Mouse (Mus musculus) forebrain, postnatal 0 days (tissue): ENCODE measurements at regions not wholly inside any gene's neighbourhood (a gene's known extent, or its start where the extent isn't known, plus 50 kb on each side); places are given as distances from the start of the nearest gene placed in this dataset.
A peak's percentile ranks its signal among the peaks of the same experiment; 100 is the strongest.

ENCODE experiments used
- ATAC-seq: fragments of 200-750 bp; cut with Nextera tagmentation; 2 replicates; pipeline ENCODE4 v1.8.0; 2017; ENCODE audit warnings: mild to moderate bottlenecking, moderate library complexity
- DNase-seq: peaks from one replicate; pipeline ENCODE4 v3.0.0-alpha.2; 2015
- H3K27ac ChIP-seq: fragments of 300-500 bp; sonication (generic); 2 replicates; pipeline ENCODE4 v1.5.1; 2014; ENCODE audit warnings: low read depth, mild to moderate bottlenecking, antibody characterized with exemption, low read length, moderate library complexity, mixed read lengths
- H3K27me3 ChIP-seq: fragments of 300-500 bp; sonication (generic); 2 replicates; pipeline ENCODE4 v1.6.1; 2014; ENCODE audit warnings: mild to moderate bottlenecking, low read length, mixed read lengths; ENCODE audit not compliant: insufficient read depth
- H3K36me3 ChIP-seq: fragments of 300-500 bp; sonication (generic); 2 replicates; pipeline ENCODE4 v1.6.1; 2014; ENCODE audit warnings: mild to moderate bottlenecking, moderate library complexity; ENCODE audit not compliant: insufficient read depth
- H3K4me1 ChIP-seq: fragments of 300-500 bp; sonication (generic); 2 replicates; pipeline ENCODE4 v1.6.1; 2014; ENCODE audit warnings: antibody characterized with exemption; ENCODE audit not compliant: insufficient read depth
- H3K4me2 ChIP-seq: fragments of 300-500 bp; sonication (generic); 2 replicates; pipeline ENCODE4 v1.6.1; 2014; ENCODE audit warnings: low read depth, mild to moderate bottlenecking, moderate library complexity
- H3K4me3 ChIP-seq: fragments of 300-500 bp; sonication (generic); 2 replicates; pipeline ENCODE4 v1.5.1; 2014; ENCODE audit warnings: low read depth, low read length, mixed read lengths
- H3K9ac ChIP-seq: fragments of 300-500 bp; sonication (generic); 2 replicates; pipeline ENCODE4 v1.6.1; 2014; ENCODE audit warnings: mild to moderate bottlenecking
- H3K9me3 ChIP-seq: fragments of 300-500 bp; sonication (generic); 2 replicates; pipeline ENCODE4 v1.6.1; 2016; ENCODE audit warnings: low read length
- CTCF ChIP-seq: sonication (generic); IDR thresholded peaks from 2 replicates; pipeline ENCODE4 v1.5.1; 2016; ENCODE audit warnings: antibody characterized with exemption, control low read depth, low read depth
- WGBS: fragments of 180-500 bp; shearing (Covaris S2); extraction: QIAGEN DNeasy Blood & Tissue Kit; methylation state at CpG from one replicate; pipeline ENCODE4 v1.1.7; 2014; 5-methylcytosine and 5-hydroxymethylcytosine counted together

DNA sequence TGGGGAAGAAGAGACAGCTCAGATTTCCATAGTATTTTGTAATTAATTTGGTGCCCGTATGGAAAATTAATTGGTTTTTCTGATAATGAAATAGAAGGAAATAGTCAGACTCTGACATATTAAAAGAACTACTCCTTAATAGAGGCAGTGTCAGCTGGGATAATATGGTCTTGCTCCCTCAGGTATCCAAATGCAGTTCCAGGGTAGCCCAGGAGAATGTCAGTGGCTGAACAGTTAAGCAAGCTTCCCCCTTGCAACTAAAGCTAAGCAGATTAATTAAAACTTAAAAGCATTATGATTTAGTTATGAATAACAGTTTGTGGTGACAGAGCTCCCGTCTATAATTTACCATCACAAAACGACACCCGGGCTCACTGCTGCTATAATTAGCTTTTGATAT, 407.0 kb downstream of the Tfap2b start:
- H3K27ac ChIP-seq: no peak overlapping the region
- H3K36me3 ChIP-seq: no peaks in the 10 kb centered on the region
- no peaks in the 10 kb centered on the region for H3K27me3 ChIP-seq
- no peaks in the 10 kb centered on the region for H3K4me1 ChIP-seq
- no peaks in the 10 kb centered on the region for H3K9me3 ChIP-seq
- no peak for DNase-seq
- no peak for TF ChIP-seq CTCF
- WGBS: 56% methylated on average over 4 of the region's 4 CpGs
- no peak overlapping the region for H3K9ac ChIP-seq
- no peak overlapping the region for H3K4me2 ChIP-seq
- H3K4me3 ChIP-seq: no peak overlapping the region
- ATAC-seq: no peak

DNA sequence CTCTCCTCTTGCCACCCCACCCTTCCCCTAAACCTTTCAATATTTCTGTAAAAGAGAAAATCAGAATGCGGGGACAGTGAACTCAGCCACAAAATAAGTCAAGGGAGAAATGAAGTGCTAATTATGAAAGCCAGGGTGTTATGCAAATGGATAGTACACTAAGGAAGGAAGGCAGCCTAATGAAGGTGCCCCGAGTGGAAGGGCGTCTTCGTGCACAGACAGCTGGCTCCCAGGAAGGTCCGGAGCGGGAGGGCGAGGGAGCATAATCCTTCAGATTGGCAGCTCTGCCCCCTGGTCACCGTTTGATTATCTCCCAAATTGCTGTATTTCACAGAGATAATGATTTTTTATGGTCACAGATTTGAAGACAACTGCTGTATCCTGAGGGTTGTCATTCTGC, 430.4 kb downstream of the Tfap2b start:
- WGBS: 54% methylated on average over 8 of the region's 8 CpGs
- Histone ChIP-seq H3K4me1 (no peaks in the 10 kb centered on the region), H3K4me3 (no peak overlapping the region), H3K4me2 (no peak overlapping the region), H3K27ac (no peak overlapping the region), H3K9me3 (no peaks in the 10 kb centered on the region), H3K9ac (no peak overlapping the region), H3K27me3 (no peaks in the 10 kb centered on the region), H3K36me3 (no peaks in the 10 kb centered on the region)
- no peak for DNase-seq
- no peak for ATAC-seq
- no peak for TF ChIP-seq CTCF

DNA sequence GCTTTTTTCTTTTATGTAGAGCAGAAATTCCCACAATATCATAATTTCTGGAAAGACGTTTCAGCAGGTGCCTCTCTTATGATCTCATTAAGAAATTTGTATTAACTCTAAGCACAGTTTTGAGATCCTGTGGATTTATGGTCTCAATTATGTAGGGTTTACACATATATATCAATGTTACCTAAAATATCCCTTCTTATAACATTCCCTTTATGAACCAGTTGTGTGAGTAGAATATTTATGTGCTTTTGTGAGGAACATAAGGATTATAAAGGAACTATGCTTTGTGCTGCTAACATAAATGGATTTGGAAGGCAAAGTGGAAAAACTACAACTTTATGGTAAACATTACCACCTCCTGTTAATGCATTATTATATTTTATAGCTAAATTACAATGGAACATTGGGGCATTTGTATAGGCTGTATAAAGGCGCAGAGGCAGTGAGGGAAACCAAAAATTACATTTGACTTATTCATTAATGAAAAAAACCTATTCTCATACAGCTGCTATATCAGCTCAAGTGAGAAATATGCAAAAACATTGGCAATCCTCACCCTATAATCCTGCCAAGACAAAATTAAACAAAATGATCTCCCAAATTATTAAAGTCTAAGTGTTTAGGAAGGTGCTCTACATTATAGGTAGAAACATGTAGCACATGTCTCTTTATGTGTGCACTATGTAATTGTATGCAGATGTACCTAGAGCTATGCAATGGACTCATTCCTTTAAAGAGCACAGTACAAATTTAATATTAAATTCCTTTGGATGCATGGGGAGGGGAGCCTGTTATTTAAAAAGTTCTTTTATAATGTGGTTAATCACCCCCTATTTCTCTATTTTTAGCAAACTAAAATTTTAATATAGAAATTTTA, 439.2 kb downstream of the Tfap2b start:
- Histone ChIP-seq H3K4me2 (no peak overlapping the region), H3K4me1 (no peaks in the 10 kb centered on the region), H3K9ac (no peak overlapping the region), H3K27ac (no peak overlapping the region), H3K27me3 (no peaks in the 10 kb centered on the region), H3K4me3 (no peak overlapping the region), H3K36me3 (no peaks in the 10 kb centered on the region), H3K9me3 (no peaks in the 10 kb centered on the region)
- no peak for TF ChIP-seq CTCF
- WGBS: 80% methylated on average over 2 of the region's 2 CpGs
- ATAC-seq (no peak), DNase-seq (no peak)

DNA sequence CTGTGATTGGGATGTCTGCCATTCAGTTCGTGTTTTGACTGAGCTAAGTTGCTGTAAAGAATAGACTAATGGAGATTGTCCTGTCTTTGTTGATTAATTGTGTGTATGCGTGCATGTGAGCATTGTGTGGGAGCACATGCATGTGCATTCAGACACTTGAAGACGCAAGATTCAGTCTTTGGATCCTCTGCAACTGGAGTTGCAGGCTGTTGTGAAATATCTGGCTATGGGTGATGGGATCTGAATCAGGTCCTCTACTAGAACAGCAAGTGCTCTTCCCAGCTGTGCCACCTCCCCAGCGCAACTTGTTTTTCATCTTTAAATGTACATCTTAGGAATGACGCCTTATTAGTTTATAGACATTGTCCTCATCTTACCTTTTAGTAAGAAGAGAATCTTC, 453.4 kb downstream of the Tfap2b start:
- no peak overlapping the region for H3K9ac ChIP-seq
- H3K4me2 ChIP-seq: no peak overlapping the region
- ATAC-seq: no peak
- H3K36me3 ChIP-seq: no peaks in the 10 kb centered on the region
- no peak overlapping the region for H3K4me3 ChIP-seq
- no peaks in the 10 kb centered on the region for H3K4me1 ChIP-seq
- no peak overlapping the region for H3K27ac ChIP-seq
- no peaks in the 10 kb centered on the region for H3K27me3 ChIP-seq
- 91% methylated on average over 5 of the region's 5 CpGs for WGBS
- no peaks in the 10 kb centered on the region for H3K9me3 ChIP-seq
- no peak for DNase-seq
- TF ChIP-seq CTCF: no peak

DNA sequence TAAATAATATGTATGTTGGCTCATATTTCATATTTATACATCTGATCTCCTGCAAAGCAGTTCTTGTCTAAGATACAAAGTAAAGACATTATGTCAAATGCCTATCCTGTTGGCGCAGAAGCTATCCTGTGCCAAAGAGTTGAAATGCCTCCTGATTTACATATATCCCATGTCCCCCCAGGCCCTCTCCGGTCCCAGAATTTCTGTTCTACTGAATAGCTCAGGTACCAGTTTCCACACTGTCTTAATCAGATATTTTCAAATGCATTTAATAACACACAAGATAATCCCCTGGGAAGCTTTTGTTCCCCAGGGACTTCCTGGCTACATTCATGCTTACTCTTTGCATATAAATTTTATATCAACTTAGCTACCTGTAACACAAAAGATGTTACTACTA, 454.1 kb downstream of the Tfap2b start:
- Histone ChIP-seq H3K9ac (no peak overlapping the region), H3K4me3 (no peak overlapping the region), H3K4me1 (no peaks in the 10 kb centered on the region), H3K36me3 (no peaks in the 10 kb centered on the region), H3K27ac (no peak overlapping the region), H3K27me3 (no peaks in the 10 kb centered on the region), H3K4me2 (no peak overlapping the region), H3K9me3 (no peaks in the 10 kb centered on the region)
- TF ChIP-seq CTCF: no peak
- 92% methylated on average over 2 of the region's 2 CpGs for WGBS
- no peak for DNase-seq
- ATAC-seq: no peak

DNA sequence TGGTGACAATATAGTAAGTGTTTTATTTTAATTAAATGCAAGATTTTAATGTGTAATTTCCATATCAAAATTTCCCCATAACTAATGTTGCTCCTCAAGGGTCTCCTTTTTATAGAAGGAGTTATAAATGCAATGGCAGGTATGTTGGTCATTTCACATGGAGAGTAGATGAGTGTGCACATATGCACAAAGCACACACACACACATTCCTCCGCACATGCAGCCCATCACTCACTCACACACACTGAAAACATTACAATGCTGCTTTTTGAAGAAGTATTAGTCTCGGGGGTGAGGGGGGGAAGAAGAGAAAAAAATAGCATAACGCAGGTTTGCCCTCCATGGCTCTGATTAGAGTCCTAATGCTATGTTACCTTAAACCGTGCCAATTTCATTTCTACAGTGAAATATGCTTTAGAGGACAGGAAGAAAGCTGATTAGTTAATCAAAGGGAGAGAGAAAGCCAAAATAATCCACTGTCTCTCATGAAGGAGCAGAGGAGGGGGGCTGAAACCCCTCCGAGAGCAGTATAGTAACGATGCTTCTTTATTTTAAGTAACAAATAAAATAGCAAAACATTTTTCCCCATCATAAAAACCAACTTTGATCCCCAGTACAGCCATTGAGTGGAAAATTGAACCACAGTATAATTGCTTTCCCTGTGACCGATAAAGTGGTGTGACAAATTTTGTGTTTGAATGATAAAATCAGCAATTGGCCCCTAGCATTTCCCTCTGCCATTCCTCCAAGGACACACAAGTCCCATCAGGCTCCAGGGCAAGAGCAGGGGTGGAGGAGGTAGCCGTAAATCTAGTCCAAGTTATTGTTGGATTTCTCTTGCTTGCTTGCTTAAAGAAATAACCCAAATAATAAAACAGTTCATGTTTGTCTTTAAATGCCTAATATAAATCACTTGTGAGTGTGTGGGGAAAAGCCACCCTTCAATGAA, 465.0 kb downstream of the Tfap2b start:
- Histone ChIP-seq H3K4me2 (no peak overlapping the region), H3K27ac (no peak overlapping the region), H3K27me3 (no peaks in the 10 kb centered on the region), H3K9me3 (no peaks in the 10 kb centered on the region), H3K4me1 (no peaks in the 10 kb centered on the region), H3K36me3 (no peaks in the 10 kb centered on the region), H3K9ac (no peak overlapping the region), H3K4me3 (no peak overlapping the region)
- DNase-seq: no peak
- TF ChIP-seq CTCF: no peak
- ATAC-seq: no peak
- WGBS: 34% methylated on average over 8 of the region's 8 CpGs

DNA sequence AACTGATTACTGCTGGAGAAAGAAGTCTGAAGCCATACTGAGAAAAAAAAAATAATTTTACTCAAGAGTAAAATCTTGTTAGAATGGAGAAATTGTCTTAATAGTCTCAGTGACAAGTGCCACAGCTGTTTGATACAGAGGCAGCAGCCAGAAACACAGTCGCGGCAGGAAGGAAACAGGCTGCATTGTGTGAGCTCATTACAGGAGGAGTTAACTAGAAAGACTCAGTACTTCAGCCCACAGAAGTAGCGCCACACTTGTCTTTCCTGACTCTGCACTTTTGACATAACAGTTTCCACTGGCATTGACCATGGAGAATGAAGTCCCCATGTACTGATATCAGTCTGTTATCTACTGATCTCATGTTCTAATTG, 465.7 kb downstream of the Tfap2b start:
- Histone ChIP-seq H3K4me2 (no peak overlapping the region), H3K4me1 (no peaks in the 10 kb centered on the region), H3K9ac (no peak overlapping the region), H3K9me3 (no peaks in the 10 kb centered on the region), H3K36me3 (no peaks in the 10 kb centered on the region), H3K4me3 (no peak overlapping the region), H3K27me3 (no peaks in the 10 kb centered on the region), H3K27ac (no peak overlapping the region)
- TF ChIP-seq CTCF: no peak
- 13% methylated on average over 3 of the region's 3 CpGs for WGBS
- 0 out of 2 replicates have a peak, but pooled peaks have one; percentile 36 for ATAC-seq
- no peak for DNase-seq
